Mouse (Mus musculus): Measurements from ENCODE around the gene Defa26.
"Not testable (repeated sequence)": the region's sequence is repeated elsewhere in the genome, so short reads cannot be mapped to it uniquely, and the experiment has no call there.

DNA sequence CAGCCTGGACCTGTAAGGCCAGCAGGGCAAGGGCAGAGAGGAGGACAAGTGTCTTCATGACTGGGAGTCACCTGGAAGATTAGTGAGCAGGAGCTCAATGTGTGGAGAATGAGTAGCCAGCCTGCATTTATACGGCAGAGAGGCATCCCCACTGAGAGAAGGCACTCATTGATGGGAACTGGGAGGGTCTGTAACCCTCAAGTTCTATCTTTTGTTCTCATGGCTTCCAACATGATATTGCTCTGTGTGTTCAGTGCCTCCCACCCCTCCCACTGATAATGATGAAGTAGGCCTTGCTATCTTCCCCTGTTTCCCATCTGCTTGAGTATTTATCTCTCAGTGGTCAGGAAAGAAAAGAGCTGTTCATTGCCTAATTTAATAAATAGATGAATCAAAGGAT is 23.6 kb upstream of the Defa26 start, which contains the start of gene Gm7861:
- TF ChIP-seq EP300 (optimal IDR thresholded peaks at IDR 0.05); CTCF (IDR thresholded peaks at IDR 0.05; ENCODE audit: low read depth): not testable (repeated sequence)
